Mouse (Mus musculus): Measurements from ENCODE around the gene Cpm. TPM values are rescaled to one million over a fixed set of nuclear protein-coding genes. Genes with fewer than 3 reads are reported as not detected.

The Cpm gene
- total RNA-seq, 2 experiments from 2014 or later = 6.2 to 7.4 TPM

Other genes with a start within 250 kb of the Cpm start
- 10 to 100 TPM; 25.3 to 29.0 TPM for gene Cpsf6, start 249.5 kb upstream of the Cpm start, total RNA-seq (2021)
- 10 to 100 TPM; 29.4 to 29.8 TPM for gene Mdm2, start 81.3 kb downstream of the Cpm start, total RNA-seq (2021)
- 1 to 10 TPM; 5.2 to 6.1 TPM for gene Slc35e3, start 116.9 kb downstream of the Cpm start, total RNA-seq (2021)
- 1 to 10 TPM; 7.0 to 7.6 TPM for gene Nup107, start 163.2 kb downstream of the Cpm start, total RNA-seq (2021)
- 10 to 100 TPM; 29.5 to 36.0 TPM for gene Rap1b, start 216.5 kb downstream of the Cpm start, total RNA-seq (2021)

Measured in gastrocnemius, postnatal 14 days (tissue).